Mouse (Mus musculus): ENCODE results near the gene Gm42906.

Gm42906 gene

GRCm38 (mm10) chr5:151022026-151022425 lies 405.9 kb downstream of the Gm42906 start:
- no peak for DNase-seq (ENCODE audit: low spot score)

DNA sequence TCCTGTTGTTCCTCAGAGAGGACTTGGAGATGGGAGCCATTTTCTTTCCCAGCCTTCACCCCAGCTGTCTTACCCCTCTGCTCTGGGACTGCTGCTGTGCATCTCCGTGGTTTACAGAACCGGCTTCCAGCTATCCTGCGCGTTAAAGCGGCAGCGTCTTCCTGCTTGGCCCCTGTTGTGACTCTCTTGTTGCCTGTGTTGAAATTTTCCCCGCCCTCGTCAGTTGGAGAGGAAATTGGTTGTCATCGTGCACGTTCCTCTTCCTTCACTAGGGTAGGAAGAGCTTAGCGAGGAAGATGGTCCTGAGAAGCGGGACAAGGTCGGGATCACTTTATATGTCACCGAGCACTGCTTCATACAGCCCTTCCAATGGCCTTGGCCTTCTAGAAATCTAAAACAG lies 407.1 kb downstream of the Gm42906 start:
- DNase-seq (ENCODE audit: low spot score), result no peak

DNA sequence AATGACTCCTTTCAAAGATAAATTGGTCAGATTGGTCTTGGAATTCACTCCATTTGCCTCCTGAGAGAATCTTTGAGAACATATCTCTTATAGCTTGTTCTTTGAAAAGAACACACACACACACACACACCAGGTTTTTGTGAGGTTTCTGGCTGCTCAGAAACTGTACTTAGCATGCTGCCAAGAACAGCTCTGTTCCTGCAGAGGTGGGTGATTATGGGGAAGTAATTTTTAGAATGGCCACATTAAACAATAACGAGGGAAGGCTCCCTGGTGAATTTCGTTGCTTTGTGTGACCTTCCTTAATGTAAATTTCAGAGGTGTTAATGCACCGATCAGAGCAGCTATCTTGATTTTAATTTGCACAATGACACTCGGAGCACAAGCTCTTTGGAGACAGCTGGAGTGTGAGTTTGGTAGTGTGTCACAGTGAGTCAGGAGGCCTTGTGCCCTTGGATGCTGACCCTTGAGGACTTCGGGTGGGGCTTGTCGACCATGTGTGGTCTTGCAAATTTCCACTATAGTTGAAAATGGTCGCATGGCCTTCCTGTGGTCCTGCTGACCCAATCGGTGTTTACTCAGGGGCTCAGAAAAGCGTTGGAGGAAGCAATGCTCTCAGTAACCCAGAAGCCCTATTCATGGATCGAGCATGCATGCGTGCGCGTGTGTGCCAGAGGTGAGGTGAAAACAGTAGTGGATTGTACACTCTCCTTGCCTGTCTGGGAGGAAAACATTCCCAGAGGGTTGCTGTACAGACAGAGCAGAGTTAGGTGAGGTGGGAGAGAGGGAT lies 407.7 kb downstream of the Gm42906 start:
- no peak for DNase-seq (ENCODE audit: low spot score)

DNA sequence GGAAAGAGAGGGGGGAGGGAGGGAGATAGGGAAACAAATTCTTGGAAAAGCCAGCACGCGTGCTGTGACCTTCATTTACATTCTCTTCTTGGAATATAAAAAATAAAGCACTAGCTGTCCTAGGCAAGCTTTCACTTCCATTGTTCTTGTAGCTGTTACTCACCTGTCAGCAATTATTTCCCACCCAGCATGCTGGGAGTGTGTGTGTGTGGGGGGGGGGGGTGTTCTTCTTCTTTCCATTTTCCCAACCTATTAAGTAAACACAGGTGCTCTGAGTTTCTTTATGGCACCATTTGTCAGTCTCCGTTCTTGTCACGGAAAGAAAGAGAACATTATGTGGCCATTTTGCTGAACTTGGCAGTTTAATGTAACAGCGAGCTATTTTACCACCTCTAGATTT lies 409.0 kb downstream of the Gm42906 start:
- no peak for DNase-seq (ENCODE audit: low spot score)

GRCm38 (mm10) chr5:151018450-151018849 lies 409.5 kb downstream of the Gm42906 start:
- no peak for DNase-seq (ENCODE audit: low spot score)
